Mouse (Mus musculus) liver, embryonic 16.5 days (tissue): ENCODE results near the gene Rack1. TPM values are rescaled to one million over a fixed set of nuclear protein-coding genes. Genes with fewer than 3 reads are reported as not detected.

Experiments used
- polyA plus RNA-seq: library from polyadenylated mRNA; unstranded; fragments of >200 nt; fragmentation: Nextera tagmentation; extraction: Ambion mirVana; gene quantifications from 2 replicates; pipeline ENCODE4 v1.2.1, GENCODE M21; 2015

Gene Rack1
- polyA plus RNA-seq, 1 experiment from 2014 or later = 395 TPM

Other genes starting within 250 kb of the Rack1 start
- 1.6 and 1.8 TPM in 2 replicates for gene Trim41, start 17.0 kb downstream of the Rack1 start, polyA plus RNA-seq
- gene Trim7, start 25.8 kb downstream of the Rack1 start, polyA plus RNA-seq = 0.11 and 0.14 TPM in 2 replicates
- 0.22 and 0.40 TPM in 2 replicates for gene Gm12184, start 26.3 kb downstream of the Rack1 start, polyA plus RNA-seq
- 18.9 and 20.6 TPM in 2 replicates for gene Irgm1, start 71.4 kb downstream of the Rack1 start, polyA plus RNA-seq
- gene Gm5431, start 101.9 kb downstream of the Rack1 start, polyA plus RNA-seq = 0.37 and 0.45 TPM in 2 replicates
- gene Psme2b, start 145.9 kb downstream of the Rack1 start, polyA plus RNA-seq = 2.5 and 3.1 TPM in 2 replicates
- gene Olfr56, start 178.6 kb downstream of the Rack1 start, polyA plus RNA-seq = 0.06 and 0.07 TPM in 2 replicates
- gene 9930111J21Rik1, start 179.1 kb downstream of the Rack1 start, polyA plus RNA-seq = 1.1 and 1.4 TPM in 2 replicates
- 0.02 TPM in 1 of 2 replicates, not detected in the other for gene Gm12185, start 191.9 kb downstream of the Rack1 start, polyA plus RNA-seq
- 0.89 and 1.8 TPM in 2 replicates for gene Tgtp1, start 193.8 kb downstream of the Rack1 start, polyA plus RNA-seq